Mouse (Mus musculus): ENCODE results near the gene Samd4b. TPM values are rescaled to one million over a fixed set of nuclear protein-coding genes. Genes with fewer than 3 reads are reported as not detected.
"Not testable (repeated sequence)": the region's sequence is repeated elsewhere in the genome, so short reads cannot be mapped to it uniquely, and the experiment has no call there.

Samd4b gene
- polyA plus RNA-seq, 1 experiment from 2014 or later: 35.6 TPM

DNA sequence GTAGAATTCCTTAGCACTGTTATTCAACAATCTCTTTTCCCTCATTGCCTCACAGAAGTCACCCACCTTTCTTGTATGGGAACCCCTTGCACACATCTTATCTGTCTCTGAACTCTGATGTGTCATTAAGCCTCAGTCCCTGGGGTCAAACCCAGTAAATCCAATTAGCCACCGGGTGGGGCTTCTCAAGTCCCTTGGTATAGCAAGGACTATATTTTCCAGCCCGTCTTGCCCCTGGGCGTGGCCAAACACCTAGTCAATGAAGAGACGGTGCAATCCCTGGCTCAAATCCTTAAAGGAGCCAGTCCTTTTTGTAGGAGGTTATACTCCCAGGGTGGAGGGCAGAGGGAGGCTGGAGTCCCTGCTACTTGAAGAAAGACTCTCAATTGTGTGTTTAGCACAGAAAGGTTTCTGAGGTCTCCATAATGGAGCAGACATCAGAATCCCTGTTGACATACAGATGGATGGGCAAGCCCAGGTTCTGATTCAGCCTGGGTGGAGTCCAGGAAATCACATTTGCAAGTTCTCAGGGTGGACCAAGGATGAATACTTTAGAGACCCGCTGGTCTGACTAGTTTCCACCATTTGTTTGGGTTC is 41.9 kb downstream of the Samd4b start:
- no peak for ATAC-seq (ENCODE audit: low FRiP score)
- Histone ChIP-seq H3K36me3 (replicated peaks) (peaks cover 28% of the 10 kb centered on the region), H3K27me3 (no peaks in the 10 kb centered on the region), H3K4me3 (replicated peaks) (no peak overlapping the region), H3K4me1 (peaks cover 5% of the 10 kb centered on the region; the same call in 1 of the 2 replicates), H3K4me2 (no peak overlapping the region), H3K27ac (0 out of 2 replicates have a peak overlapping the region, but pooled peaks have one; percentile 13), H3K9me3 (peaks cover 7% of the 10 kb centered on the region; the same call in 1 of the 2 replicates), H3K9ac (no peak overlapping the region)
- WGBS: 23% methylated on average over 5 of the region's 5 CpGs

DNA sequence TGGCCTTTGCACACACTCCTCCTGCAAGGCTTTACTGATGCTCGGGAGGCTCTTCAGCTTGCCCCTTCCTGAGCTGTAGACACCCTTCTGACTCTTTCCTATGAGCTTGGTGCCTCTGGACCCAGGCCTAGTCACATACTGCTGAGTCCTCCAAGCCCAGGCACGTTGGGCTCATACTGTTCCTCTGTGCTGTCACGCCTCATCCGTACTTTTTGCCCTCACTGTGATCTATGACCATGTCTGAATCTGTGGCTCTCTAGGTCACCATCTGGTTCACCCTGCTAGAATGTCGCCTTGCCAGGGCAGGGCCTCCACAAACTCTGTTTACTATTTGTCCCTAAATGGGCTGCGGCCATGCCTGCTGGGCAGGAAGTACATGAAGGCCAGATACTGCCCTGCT is 44.9 kb downstream of the Samd4b start:
- no peaks in the 10 kb centered on the region for H3K36me3 ChIP-seq (replicated peaks)
- H3K4me3 ChIP-seq (replicated peaks): no peak overlapping the region
- no peak overlapping the region for H3K9ac ChIP-seq
- peaks cover 6% of the 10 kb centered on the region for H3K27me3 ChIP-seq
- H3K4me2 ChIP-seq: no peak overlapping the region
- peaks cover 7% of the 10 kb centered on the region; the same call in 1 of the 2 replicates for H3K9me3 ChIP-seq
- H3K27ac ChIP-seq: no peak overlapping the region
- 92% methylated on average over 6 of the region's 6 CpGs for WGBS
- peaks cover 5% of the 10 kb centered on the region; the same call in 1 of the 2 replicates for H3K4me1 ChIP-seq
- ATAC-seq (ENCODE audit: low FRiP score): no peak

DNA sequence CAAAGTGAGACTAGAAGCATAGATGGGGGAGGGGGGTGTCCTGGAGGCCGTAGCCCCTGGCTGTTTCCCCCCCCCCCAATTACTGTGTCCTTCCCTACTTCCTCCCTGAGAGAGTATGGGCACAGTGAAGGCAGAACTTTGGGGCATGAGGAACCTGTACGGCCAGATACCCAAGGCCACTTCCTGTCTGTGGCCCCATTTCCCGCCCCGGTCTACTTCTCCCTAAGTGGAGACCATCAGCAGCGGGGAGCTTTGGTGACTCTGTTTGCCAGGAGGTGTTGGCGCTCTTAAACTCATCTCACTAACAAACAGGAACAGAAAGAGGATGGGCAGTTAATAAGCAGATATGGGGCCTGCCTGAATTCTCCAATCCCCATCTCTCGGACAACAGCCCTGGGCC is 50.3 kb downstream of the Samd4b start:
- H3K9me3 ChIP-seq: peaks cover 3% of the 10 kb centered on the region; the same call in 1 of the 2 replicates
- H3K36me3 ChIP-seq (replicated peaks): no peaks in the 10 kb centered on the region
- peaks cover 55% of the 10 kb centered on the region for H3K27me3 ChIP-seq
- H3K4me2 ChIP-seq: no peak overlapping the region
- H3K4me1 ChIP-seq: peaks cover 19% of the 10 kb centered on the region
- WGBS: 77% methylated on average over 7 of the region's 7 CpGs
- H3K27ac ChIP-seq: no peak overlapping the region
- no peak for ATAC-seq (ENCODE audit: low FRiP score)
- no peak overlapping the region for H3K9ac ChIP-seq
- H3K4me3 ChIP-seq (replicated peaks): no peak overlapping the region

DNA sequence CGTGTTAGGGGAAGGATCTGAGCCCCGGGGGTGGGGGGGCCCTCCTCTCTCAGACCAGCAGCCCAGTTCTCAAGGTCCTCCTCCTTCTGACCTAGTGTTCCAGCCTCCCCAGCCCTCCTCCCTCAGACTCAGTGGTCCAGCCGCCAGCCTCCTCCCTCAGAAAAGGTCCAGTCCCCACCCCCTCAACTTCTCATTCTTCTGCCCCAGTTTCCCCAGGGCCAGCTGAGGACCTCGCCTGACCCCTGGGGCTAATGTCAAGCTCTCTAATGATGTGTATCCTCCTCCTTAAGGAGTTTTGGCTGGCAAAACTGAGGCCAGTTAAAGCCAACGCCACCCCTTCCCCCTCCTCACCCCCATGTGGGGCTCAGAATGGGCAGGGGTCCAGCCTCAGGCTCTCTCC is 50.8 kb downstream of the Samd4b start, which contains the start of gene Nccrp1:
Gene Nccrp1 (minus strand): TSS at position 101 of the 400 bp plus-strand sequence.
- no peak for ATAC-seq (ENCODE audit: low FRiP score)
- H3K4me3 ChIP-seq (replicated peaks): peak within 1 kb of the TSS; percentile 34
- no peaks in the 10 kb centered on the region for H3K36me3 ChIP-seq (replicated peaks)
- H3K9ac ChIP-seq: peak within 1 kb of the TSS; percentile 45
- H3K4me1 ChIP-seq: peaks cover 19% of the 10 kb centered on the region
- 0 out of 2 replicates have a peak, but pooled peaks cover under 1% of the 10 kb centered on the region for H3K9me3 ChIP-seq
- H3K4me2 ChIP-seq: peak within 1 kb of the TSS; percentile 59
- 3% methylated on average over 5 of the region's 5 CpGs for WGBS
- H3K27me3 ChIP-seq: peaks cover 55% of the 10 kb centered on the region
- H3K27ac ChIP-seq: no peak within 1 kb of the TSS

DNA sequence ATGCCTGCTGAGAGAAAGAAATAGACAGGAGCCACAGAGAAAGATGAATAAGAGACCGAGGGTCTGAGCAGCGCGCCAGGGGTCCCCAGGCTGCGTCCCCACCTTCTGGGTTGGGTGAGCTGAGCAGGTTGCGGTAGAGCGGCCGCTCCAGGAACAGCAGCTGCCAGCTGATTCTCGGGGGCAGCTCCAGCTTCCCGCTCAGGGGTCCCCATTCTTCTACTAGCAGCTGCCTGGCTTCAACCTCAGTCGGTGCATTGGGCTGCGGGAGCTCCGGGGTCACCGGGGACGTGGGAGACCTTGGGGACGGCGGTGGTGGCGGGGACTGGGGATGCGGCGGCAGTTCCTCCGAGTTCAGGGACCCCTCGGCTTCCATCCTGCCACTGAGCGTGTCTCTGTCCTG is 51.3 kb downstream of the Samd4b start:
- Histone ChIP-seq H3K4me1 (peaks cover 19% of the 10 kb centered on the region), H3K4me2 (peak overlapping the region; percentile 59), H3K36me3 (replicated peaks) (no peaks in the 10 kb centered on the region), H3K9ac (peak overlapping the region; percentile 45), H3K9me3 (no peaks in the 10 kb centered on the region), H3K27ac (no peak overlapping the region), H3K27me3 (peaks cover 57% of the 10 kb centered on the region), H3K4me3 (replicated peaks) (peak overlapping the region; percentile 34)
- ATAC-seq (ENCODE audit: low FRiP score): no peak
- WGBS: 1% methylated on average over 22 of the region's 22 CpGs

DNA sequence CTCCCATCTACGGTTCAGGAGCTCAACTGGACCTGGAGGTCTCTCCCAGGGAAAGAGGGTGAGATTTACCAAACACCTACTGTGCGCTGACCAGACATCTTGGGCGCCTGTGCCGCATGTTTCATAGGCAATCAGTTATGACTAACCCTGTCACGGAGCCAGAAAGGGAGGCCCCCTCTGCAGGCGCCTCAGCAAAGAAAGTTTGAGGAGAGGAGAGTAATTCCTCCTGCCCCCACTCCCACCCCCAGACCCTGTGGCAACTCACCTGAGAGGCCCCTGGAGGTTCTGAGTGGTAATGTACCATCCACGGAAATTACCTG is 52.1 kb downstream of the Samd4b start:
- H3K27me3 ChIP-seq: peaks cover 57% of the 10 kb centered on the region
- 0 out of 2 replicates have a peak overlapping the region, but pooled peaks have one; percentile 59 for H3K4me2 ChIP-seq
- H3K36me3 ChIP-seq (replicated peaks): no peaks in the 10 kb centered on the region
- H3K9me3 ChIP-seq: no peaks in the 10 kb centered on the region
- 38% methylated on average over 7 of the region's 7 CpGs for WGBS
- no peak overlapping the region for H3K27ac ChIP-seq
- peaks cover 19% of the 10 kb centered on the region for H3K4me1 ChIP-seq
- no peak overlapping the region for H3K4me3 ChIP-seq (replicated peaks)
- no peak overlapping the region for H3K9ac ChIP-seq
- no peak for ATAC-seq (ENCODE audit: low FRiP score)

DNA sequence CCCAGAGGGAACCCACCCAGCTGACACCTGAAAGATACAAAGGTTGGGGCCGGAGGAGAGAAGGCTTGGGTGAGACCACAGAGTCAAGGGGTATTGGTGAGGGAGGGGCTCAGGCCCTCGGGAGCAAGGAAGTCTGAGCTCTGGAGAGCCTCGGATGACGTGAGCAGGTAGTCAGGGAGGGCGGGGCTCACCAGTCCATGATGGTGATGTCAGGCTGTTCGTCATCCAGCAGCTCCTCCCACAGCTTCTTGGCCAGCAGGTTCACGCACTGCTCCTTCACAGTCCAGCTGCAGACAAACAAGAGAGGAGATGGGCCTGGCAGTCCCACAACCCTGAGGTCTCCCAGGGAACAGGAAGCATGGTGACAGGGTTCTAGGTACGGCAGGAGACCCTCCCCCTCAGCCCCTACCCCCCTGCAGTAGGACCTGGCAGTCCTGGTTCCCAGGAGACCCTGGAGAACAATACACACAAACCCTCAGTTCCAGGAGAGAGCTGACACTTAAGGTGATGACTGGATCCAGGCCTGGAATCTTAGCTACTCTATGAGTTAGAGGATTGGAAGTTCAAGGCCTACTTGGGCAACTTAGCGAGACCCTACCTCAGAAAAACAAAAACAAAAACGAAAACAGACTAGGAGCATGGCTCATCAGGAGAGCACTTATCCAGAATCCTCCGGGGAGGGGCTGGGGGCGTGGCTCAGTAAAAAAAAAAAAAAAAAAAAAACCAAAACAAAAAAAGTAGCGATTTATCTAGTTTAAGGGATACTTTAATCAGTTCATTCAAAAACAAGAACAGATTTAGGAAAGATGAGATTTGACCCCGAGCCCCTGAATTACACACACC is 52.7 kb downstream of the Samd4b start:
- 30% methylated on average over 14 of the region's 14 CpGs for WGBS
- Histone ChIP-seq H3K9ac (no peak overlapping the region), H3K4me1 (peaks cover 19% of the 10 kb centered on the region), H3K27me3 (peaks cover 57% of the 10 kb centered on the region), H3K27ac (no peak overlapping the region), H3K4me2 (no peak overlapping the region), H3K36me3 (replicated peaks) (no peaks in the 10 kb centered on the region), H3K9me3 (no peaks in the 10 kb centered on the region), H3K4me3 (replicated peaks) (no peak overlapping the region)
- peak; percentile 49; the same call in 1 of the 2 replicates for ATAC-seq (ENCODE audit: low FRiP score)

DNA sequence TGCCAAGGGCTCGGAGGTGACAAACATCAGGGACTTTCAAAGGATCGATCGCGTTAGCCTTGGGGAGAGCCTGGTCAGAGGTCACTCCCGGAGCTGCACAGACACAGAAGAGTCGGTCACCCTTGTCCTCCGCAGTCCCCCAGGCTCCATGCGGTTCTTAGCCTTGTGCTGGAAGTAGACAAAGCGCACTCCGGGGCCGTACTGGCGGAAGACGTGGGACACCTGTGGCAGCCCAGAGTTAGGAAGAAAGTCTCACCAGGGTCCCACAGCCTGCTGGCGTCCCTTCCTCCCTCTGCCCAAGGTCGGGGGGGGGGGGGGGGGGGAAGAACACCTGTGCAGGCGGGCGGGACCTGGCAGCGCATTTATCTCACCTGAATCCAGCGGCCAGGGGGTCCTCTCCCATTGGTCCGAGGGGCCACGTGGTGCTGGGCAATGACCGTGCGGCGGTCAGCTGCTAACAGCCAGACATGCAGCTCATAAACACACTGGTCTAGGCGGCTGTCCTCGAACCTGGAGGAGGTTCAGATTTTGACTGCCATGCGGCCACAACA is 53.8 kb downstream of the Samd4b start:
- H3K36me3 ChIP-seq (replicated peaks): no peaks in the 10 kb centered on the region
- no peak overlapping the region for H3K9ac ChIP-seq
- no peaks in the 10 kb centered on the region for H3K9me3 ChIP-seq
- no peak overlapping the region for H3K27ac ChIP-seq
- peak overlapping the region; percentile 19 for H3K4me3 ChIP-seq (replicated peaks)
- H3K27me3 ChIP-seq: peaks cover 57% of the 10 kb centered on the region
- peaks cover 19% of the 10 kb centered on the region for H3K4me1 ChIP-seq
- no peak for ATAC-seq (ENCODE audit: low FRiP score)
- 3% methylated on average over 25 of the region's 27 CpGs for WGBS
- H3K4me2 ChIP-seq: peak overlapping the region; percentile 44

DNA sequence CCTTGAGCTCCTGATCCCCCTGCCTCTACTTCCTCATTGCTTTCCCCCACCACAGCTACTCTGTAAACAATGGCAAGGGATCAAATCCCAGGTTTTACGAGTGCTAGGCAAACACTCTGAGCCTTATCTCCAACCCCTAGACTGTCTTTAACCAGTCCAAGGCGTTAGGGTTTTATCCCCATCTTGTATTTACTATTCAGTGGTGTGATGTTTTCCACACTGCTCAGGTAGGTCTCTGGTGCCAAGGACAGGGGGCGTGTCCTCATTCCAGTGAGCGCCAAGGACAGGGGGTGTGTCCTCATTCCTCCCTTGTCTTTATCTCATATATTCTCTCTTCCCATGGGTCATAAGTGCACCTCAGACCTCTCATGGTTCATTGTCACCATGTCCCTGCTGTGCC is 57.4 kb downstream of the Samd4b start, which contains the start of gene Sycn:
Gene Sycn (plus strand): TSS at position 360 of the 400 bp plus-strand sequence.
- Histone ChIP-seq H3K4me3 (replicated peaks) (no peak within 1 kb of the TSS), H3K27ac (no peak within 1 kb of the TSS), H3K9ac (no peak within 1 kb of the TSS), H3K36me3 (replicated peaks) (no peaks in the 10 kb centered on the region), H3K27me3 (peaks cover 25% of the 10 kb centered on the region), H3K9me3 (no peaks in the 10 kb centered on the region), H3K4me1 (peaks cover 5% of the 10 kb centered on the region), H3K4me2 (no peak within 1 kb of the TSS)
- WGBS: 89% methylated on average over 4 of the region's 4 CpGs
- no peak for ATAC-seq (ENCODE audit: low FRiP score)

DNA sequence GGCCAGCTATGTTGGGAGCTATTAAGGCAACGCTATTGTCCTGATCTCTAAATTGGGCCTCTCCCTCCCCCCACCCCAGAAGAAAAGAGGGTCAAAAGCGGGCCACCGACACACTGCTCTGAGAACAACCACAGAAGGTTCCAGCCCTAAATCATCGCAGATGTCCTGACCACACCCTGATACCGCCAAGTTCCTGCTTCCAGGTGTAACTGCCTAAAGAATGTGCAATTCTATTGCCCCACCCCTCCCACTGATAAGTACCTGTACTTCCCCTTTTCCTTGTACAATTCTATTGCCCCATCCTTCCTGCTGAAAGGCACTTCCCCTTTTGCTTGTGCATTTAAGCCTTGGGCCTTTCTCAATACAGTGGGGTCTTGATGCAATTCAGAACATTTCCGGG is 59.1 kb downstream of the Samd4b start:
- not testable (repeated sequence) for H3K4me2 ChIP-seq; ATAC-seq (ENCODE audit: low FRiP score); H3K4me3 ChIP-seq (replicated peaks); H3K9ac ChIP-seq; H3K9me3 ChIP-seq; H3K27ac ChIP-seq; H3K36me3 ChIP-seq (replicated peaks); H3K27me3 ChIP-seq; H3K4me1 ChIP-seq
- WGBS: 88% methylated on average over 6 of the region's 6 CpGs

DNA sequence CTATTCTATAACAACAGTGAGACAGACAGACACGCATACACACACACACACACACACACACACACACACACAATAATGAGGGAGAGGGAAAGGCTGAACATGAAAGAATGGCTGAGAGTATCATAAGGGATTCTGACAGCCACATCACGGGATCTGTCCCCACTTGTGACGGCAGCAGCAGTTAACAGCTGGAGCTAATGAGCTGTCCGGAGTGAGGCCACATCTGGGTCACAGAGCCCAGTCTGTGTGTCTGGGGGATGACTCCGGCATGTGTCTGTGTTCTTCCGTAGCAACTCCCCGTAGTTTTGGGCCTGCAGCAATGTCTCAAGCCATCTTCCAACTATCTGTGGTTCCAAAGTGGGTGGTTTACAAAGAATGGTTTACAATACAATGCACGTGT is 65.9 kb downstream of the Samd4b start:
- Histone ChIP-seq H3K27me3 (no peaks in the 10 kb centered on the region), H3K27ac (no peak overlapping the region), H3K9ac (no peak overlapping the region), H3K36me3 (replicated peaks) (no peaks in the 10 kb centered on the region), H3K4me2 (no peak overlapping the region), H3K4me1 (no peaks in the 10 kb centered on the region), H3K4me3 (replicated peaks) (no peak overlapping the region), H3K9me3 (no peaks in the 10 kb centered on the region)
- WGBS: 77% methylated on average over 8 of the region's 8 CpGs
- ATAC-seq (ENCODE audit: low FRiP score): no peak

DNA sequence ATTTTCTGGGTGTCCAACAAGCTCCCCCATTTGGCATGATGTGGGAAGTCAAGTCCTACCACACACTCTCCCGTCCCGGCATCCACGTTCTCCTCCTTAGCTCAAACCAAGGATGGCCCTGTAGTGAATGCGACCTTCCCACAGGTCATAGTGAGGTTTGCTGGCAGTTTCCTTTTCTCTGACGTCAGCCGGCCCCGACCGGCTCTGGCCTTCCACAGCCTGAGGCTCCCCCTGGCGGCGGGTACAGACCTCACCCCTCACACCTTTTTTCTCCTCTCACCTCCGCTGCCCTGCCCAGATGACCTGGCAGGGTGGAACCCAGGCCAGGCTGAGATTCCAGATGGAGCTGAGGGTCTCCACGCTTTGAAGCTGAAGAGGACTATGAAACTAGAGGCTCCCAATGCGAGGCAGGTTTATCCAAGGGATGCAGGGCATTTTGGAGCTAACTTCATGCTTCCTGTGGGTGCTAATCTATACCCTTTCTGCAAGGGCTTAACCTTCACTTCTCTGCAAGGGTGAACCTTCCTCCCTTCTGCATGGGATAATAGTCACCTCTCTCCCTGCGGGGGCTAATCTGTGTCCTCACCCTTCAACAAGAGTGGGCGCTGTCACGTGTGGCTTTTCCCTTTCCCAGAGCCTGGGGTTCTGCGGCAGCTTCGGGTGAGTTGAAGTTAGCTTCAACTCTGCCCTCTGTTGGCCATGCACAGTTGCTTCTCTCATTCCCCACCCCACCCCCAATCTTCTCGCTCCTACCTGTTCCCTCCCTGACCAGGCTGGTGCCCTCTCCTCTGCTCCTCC is 69.8 kb downstream of the Samd4b start:
- H3K27ac ChIP-seq: no peak overlapping the region
- H3K4me2 ChIP-seq: no peak overlapping the region
- no peaks in the 10 kb centered on the region for H3K27me3 ChIP-seq
- no peaks in the 10 kb centered on the region for H3K36me3 ChIP-seq (replicated peaks)
- no peaks in the 10 kb centered on the region for H3K4me1 ChIP-seq
- H3K9me3 ChIP-seq: no peaks in the 10 kb centered on the region
- no peak overlapping the region for H3K4me3 ChIP-seq (replicated peaks)
- ATAC-seq (ENCODE audit: low FRiP score): 0 out of 2 replicates have a peak, but pooled peaks have one; percentile 53
- H3K9ac ChIP-seq: no peak overlapping the region
- WGBS: 11% methylated on average over 19 of the region's 19 CpGs

All from forebrain, embryonic 12.5 days (tissue).